In genomic region chr19:43760504-43760903, GRCm38 (mm10) we compare ENCODE assay signal across 10 mouse cellular contexts. TPM values are rescaled to one million over a fixed set of nuclear protein-coding genes. Genes with fewer than 3 reads are reported as not detected.
DNase-seq lines count a peak whose midpoint lies in the region; ATAC-seq and TF ChIP-seq lines count a peak whose summit lies in the region.
"Had no signal": no experiment of that assay in that cellular context is flagged by ENCODE, and none has a peak within 500 bp of the region (broad histone marks: within the 10 kb centered on the region; RNA-seq: fewer than 3 reads in every experiment).

No protein-coding gene starts in this region.

- peak; percentile 46 for TF ChIP-seq CTCF in bone marrow, adult 2 months (IDR thresholded peaks at IDR 0.05; ENCODE audit: control insufficient read depth, insufficient read depth, low read length)
- peak; percentile 78 for TF ChIP-seq CTCF in lung, embryonic 14.5 days (IDR thresholded peaks at IDR 0.05; ENCODE audit: low read depth)
- peak; percentile 65; the same call in 1 of the 2 replicates for TF ChIP-seq CTCF in spleen, adult 2 months (IDR thresholded peaks at IDR 0.05; ENCODE audit: extremely low read depth, insufficient read depth, insufficient read length, insufficient replicate concordance)

- H3K9me3 ChIP-seq in hindbrain, embryonic 10.5 days: no peaks in the 10 kb centered on the region
- no peaks in the 10 kb centered on the region for H3K9me3 ChIP-seq in hindbrain, embryonic 12.5 days (replicated peaks)
- H3K9me3 ChIP-seq in lung, embryonic 14.5 days (ENCODE audit: low read depth, low read length): no peaks in the 10 kb centered on the region
- H3K9me3 ChIP-seq: embryonic facial prominence, embryonic 13.5 days; lung, embryonic 15.5 days had no signal

- TF ChIP-seq POLR2A in bone marrow, adult 2 months (IDR thresholded peaks at IDR 0.05; ENCODE audit: borderline replicate concordance, control insufficient read depth, low read depth, low read length): no peak
- TF ChIP-seq POLR2A in spleen, adult 2 months (IDR thresholded peaks at IDR 0.05; ENCODE audit: low read depth, low read length): no peak

- H3K27ac ChIP-seq in hindbrain, embryonic 10.5 days: no peak overlapping the region
- no peak overlapping the region for H3K27ac ChIP-seq in hindbrain, embryonic 12.5 days
- H3K27ac ChIP-seq in bone marrow, adult 2 months (ENCODE audit: control insufficient read depth, insufficient read depth, low read depth, low read length, poor library complexity): no peak overlapping the region
- no peak overlapping the region for H3K27ac ChIP-seq in lung, embryonic 14.5 days (ENCODE audit: low read depth)
- H3K27ac ChIP-seq in spleen, adult 2 months (ENCODE audit: insufficient read depth, low read length): no peak overlapping the region
- H3K27ac ChIP-seq: embryonic facial prominence, embryonic 13.5 days; lung, embryonic 15.5 days had no signal

- no peak for ATAC-seq in hindbrain, embryonic 12.5 days (ENCODE audit: low FRiP score)
- ATAC-seq in erythroblast, adult 5-6 weeks (replicated peaks; ENCODE audit: low FRiP score, poor library complexity, severe bottlenecking): peak; percentile 93
- ATAC-seq in lung, embryonic 14.5 days (ENCODE audit: insufficient read depth): no peak

- no peak overlapping the region for H3K4me3 ChIP-seq in hindbrain, embryonic 10.5 days
- no peak overlapping the region for H3K4me3 ChIP-seq in hindbrain, embryonic 12.5 days
- no peak overlapping the region for H3K4me3 ChIP-seq in bone marrow, adult 2 months (replicated peaks; ENCODE audit: control insufficient read depth, low read depth, low read length)
- no peak overlapping the region for H3K4me3 ChIP-seq in lung, embryonic 14.5 days (ENCODE audit: low read depth, low read length)
- no peak overlapping the region for H3K4me3 ChIP-seq in spleen, adult 2 months (ENCODE audit: extremely low read depth, insufficient read depth, insufficient read length)
- H3K4me3 ChIP-seq: embryonic facial prominence, embryonic 13.5 days; lung, embryonic 15.5 days had no signal

- H3K27me3 ChIP-seq in hindbrain, embryonic 10.5 days (ENCODE audit: insufficient read depth, poor library complexity, severe bottlenecking): no peaks in the 10 kb centered on the region
- no peaks in the 10 kb centered on the region for H3K27me3 ChIP-seq in hindbrain, embryonic 12.5 days
- H3K27me3 ChIP-seq in lung, embryonic 14.5 days (ENCODE audit: insufficient read depth, low read length): no peaks in the 10 kb centered on the region
- no peaks in the 10 kb centered on the region for H3K27me3 ChIP-seq in spleen, adult 2 months (ENCODE audit: control insufficient read depth, insufficient read depth, low read length)
- H3K27me3 ChIP-seq: embryonic facial prominence, embryonic 13.5 days; lung, embryonic 15.5 days had no signal

- H3K4me2 ChIP-seq in hindbrain, embryonic 12.5 days (replicated peaks): no peak overlapping the region
- H3K4me2 ChIP-seq in lung, embryonic 14.5 days: no peak overlapping the region
- H3K4me2 ChIP-seq: embryonic facial prominence, embryonic 13.5 days; lung, embryonic 15.5 days had no signal

- no peaks in the 10 kb centered on the region for H3K4me1 ChIP-seq in hindbrain, embryonic 10.5 days (replicated peaks)
- H3K4me1 ChIP-seq in hindbrain, embryonic 12.5 days: no peaks in the 10 kb centered on the region
- no peaks in the 10 kb centered on the region for H3K4me1 ChIP-seq in bone marrow, adult 2 months (ENCODE audit: control insufficient read depth, insufficient read depth, low read length)
- no peaks in the 10 kb centered on the region for H3K4me1 ChIP-seq in lung, embryonic 14.5 days (ENCODE audit: insufficient read depth)
- H3K4me1 ChIP-seq in spleen, adult 2 months (ENCODE audit: control insufficient read depth, insufficient read depth, insufficient read length): no peaks in the 10 kb centered on the region
- H3K4me1 ChIP-seq: embryonic facial prominence, embryonic 13.5 days; lung, embryonic 15.5 days had no signal

- DNase-seq in hindbrain, embryonic 10.5 days (ENCODE audit: low spot score): peak; percentile 75
- peak; percentile 64 to 74 for DNase-seq in CD8-positive naive resting alpha-beta T cell, adult 2 months (ENCODE audit: low read depth in 2 of 2, low spot score in 2 of 2)
- peak; percentile 89 for DNase-seq in kidney, postnatal 10 days
- peak; percentile 91 for DNase-seq in lung, embryonic 14.5 days
- DNase-seq in spleen, adult 2 months (ENCODE audit: low read depth in 1 of 2, low spot score in 2 of 2): peak; percentile 66 to 73

- no peak overlapping the region for H3K9ac ChIP-seq in hindbrain, embryonic 12.5 days
- H3K9ac ChIP-seq in lung, embryonic 14.5 days: no peak overlapping the region
- H3K9ac ChIP-seq: embryonic facial prominence, embryonic 13.5 days; lung, embryonic 15.5 days had no signal

- WGBS in hindbrain, embryonic 10.5 days: 26% methylated on average over 6 of the region's 6 CpGs
- 27% methylated on average over 6 of the region's 6 CpGs for WGBS in hindbrain, embryonic 12.5 days
- 21% methylated on average over 6 of the region's 6 CpGs for WGBS in bone marrow, adult 2 months
- 19% methylated on average over 6 of the region's 6 CpGs for WGBS in lung, embryonic 14.5 days
- WGBS in spleen, adult 2 months: 21% methylated on average over 6 of the region's 6 CpGs

- H3K36me3 ChIP-seq in hindbrain, embryonic 10.5 days: no peaks in the 10 kb centered on the region
- no peaks in the 10 kb centered on the region for H3K36me3 ChIP-seq in hindbrain, embryonic 12.5 days
- H3K36me3 ChIP-seq in lung, embryonic 14.5 days (ENCODE audit: insufficient read depth): no peaks in the 10 kb centered on the region
- peaks cover 11% of the 10 kb centered on the region for H3K36me3 ChIP-seq in spleen, adult 2 months (ENCODE audit: control insufficient read depth, insufficient read depth, low read length)
- H3K36me3 ChIP-seq: embryonic facial prominence, embryonic 13.5 days; lung, embryonic 15.5 days had no signal

RNA-seq across cellular contexts. Expression of gene Cox15, which starts 7.7 kb away (rescaled TPM):
- 14.1 and 15.3 TPM in 2 replicates for polyA plus RNA-seq in hindbrain, embryonic 10.5 days (2016; fragmentation: Nextera tagmentation; extraction: Ambion mirVana)
- 12.0 and 13.7 TPM in 2 replicates for polyA plus RNA-seq in hindbrain, embryonic 12.5 days (2016; fragmentation: Nextera tagmentation; extraction: Ambion mirVana)
- 3.0 and 12.4 TPM in 2 replicates for polyA plus RNA-seq in bone marrow, adult 2 months (2011; ENCODE audit: insufficient read depth, insufficient read length, low replicate concordance, missing spikeins)
- total RNA-seq in erythroblast, adult 5-6 weeks (2015; ENCODE audit: low replicate concordance): 1.9 and 6.1 TPM in 2 replicates
- 4.0 and 5.2 TPM in 2 replicates for total RNA-seq in erythroblast, adult 5-6 weeks (2017; ENCODE audit: low replicate concordance)
- polyA plus RNA-seq in lung, embryonic 14.5 days (2014; fragmentation: Nextera tagmentation; extraction: Ambion mirVana): 6.8 and 11.0 TPM in 2 replicates
- 7.4 and 8.0 TPM in 2 replicates for polyA plus RNA-seq in spleen, adult 2 months (2012; rRNA removed)

RNA-seq across cellular contexts. Expression of gene Cutc, which starts 7.7 kb away (rescaled TPM):
- polyA plus RNA-seq in hindbrain, embryonic 10.5 days (2016; fragmentation: Nextera tagmentation; extraction: Ambion mirVana): 12.8 and 13.9 TPM in 2 replicates
- polyA plus RNA-seq in hindbrain, embryonic 12.5 days (2016; fragmentation: Nextera tagmentation; extraction: Ambion mirVana): 10.1 and 11.1 TPM in 2 replicates
- 6.6 and 9.1 TPM in 2 replicates for polyA plus RNA-seq in bone marrow, adult 2 months (2011; ENCODE audit: insufficient read depth, insufficient read length, low replicate concordance, missing spikeins)
- total RNA-seq in erythroblast, adult 5-6 weeks (2015; ENCODE audit: low replicate concordance): 11.1 and 23.2 TPM in 2 replicates
- total RNA-seq in erythroblast, adult 5-6 weeks (2017; ENCODE audit: low replicate concordance): 2.8 and 6.1 TPM in 2 replicates
- 11.6 and 12.7 TPM in 2 replicates for polyA plus RNA-seq in lung, embryonic 14.5 days (2014; fragmentation: Nextera tagmentation; extraction: Ambion mirVana)
- 3.4 and 5.2 TPM in 2 replicates for polyA plus RNA-seq in spleen, adult 2 months (2012; rRNA removed)

RNA-seq across cellular contexts. Expression of gene Abcc2, which starts 21.5 kb away (rescaled TPM):
- polyA plus RNA-seq in hindbrain, embryonic 10.5 days (2016; fragmentation: Nextera tagmentation; extraction: Ambion mirVana): 0.02 TPM in 1 of 2 replicates, not detected in the other
- not detected in 2 replicates for polyA plus RNA-seq in hindbrain, embryonic 12.5 days (2016; fragmentation: Nextera tagmentation; extraction: Ambion mirVana)
- polyA plus RNA-seq in bone marrow, adult 2 months (2011; ENCODE audit: insufficient read depth, insufficient read length, low replicate concordance, missing spikeins): 0.66 and 0.75 TPM in 2 replicates
- total RNA-seq in erythroblast, adult 5-6 weeks (2015; ENCODE audit: low replicate concordance): 0.38 TPM in 1 of 2 replicates, not detected in the other
- total RNA-seq in erythroblast, adult 5-6 weeks (2017; ENCODE audit: low replicate concordance): 1.4 and 3.8 TPM in 2 replicates
- not detected in 2 replicates for polyA plus RNA-seq in lung, embryonic 14.5 days (2014; fragmentation: Nextera tagmentation; extraction: Ambion mirVana)
- polyA plus RNA-seq in spleen, adult 2 months (2012; rRNA removed): 0.14 and 0.21 TPM in 2 replicates
